Mouse (Mus musculus) hematopoietic multipotent progenitor cell, adult 10-12 weeks (in vitro differentiated cells): ENCODE data around the gene Nrd1. TPM values are rescaled to one million over a fixed set of nuclear protein-coding genes. Genes with fewer than 3 reads are reported as not detected.

ENCODE experiments used
- polyA plus RNA-seq: library from polyadenylated mRNA; stranded (reverse); fragments of >175 nt; gene quantifications from 2 replicates; pipeline ENCODE4 v1.2.3, GENCODE M21; 2012; ENCODE audit warnings: low replicate concordance

The Nrd1 gene
- 20.7 and 29.3 TPM in 2 replicates for polyA plus RNA-seq

GRCm38 (mm10) chr4:108999999-109000950 is at the start of gene Nrd1:
Gene Nrd1, plus strand, starts transcription at chr4:109000655.

Other genes starting within 250 kb of the Nrd1 start
- 0.68 and 1.6 TPM in 2 replicates for gene Zfyve9, start 219.9 kb upstream of the Nrd1 start, polyA plus RNA-seq
- gene Btf3l4, start 167.0 kb upstream of the Nrd1 start, polyA plus RNA-seq, result 7.4 and 8.8 TPM in 2 replicates
- 16.2 and 21.3 TPM in 2 replicates for gene Txndc12, start 166.1 kb upstream of the Nrd1 start, polyA plus RNA-seq
- 47.1 and 49.4 TPM in 2 replicates for gene Kti12, start 152.9 kb upstream of the Nrd1 start, polyA plus RNA-seq
- 0.45 TPM in 1 of 2 replicates, not detected in the other for gene A730015C16Rik, start 152.0 kb upstream of the Nrd1 start, polyA plus RNA-seq
- gene Rab3b, start 121.6 kb upstream of the Nrd1 start, polyA plus RNA-seq, result 0.55 and 0.97 TPM in 2 replicates
- gene Osbpl9, start 201.6 kb downstream of the Nrd1 start, polyA plus RNA-seq, result 9.4 and 14.6 TPM in 2 replicates
- 0.12 and 0.43 TPM in 2 replicates for gene Calr4, start 233.8 kb downstream of the Nrd1 start, polyA plus RNA-seq